Mouse (Mus musculus) Muller cell, postnatal 12 days (primary cell): Measurements from ENCODE around the gene Cd44.

Experiments
- DNase-seq: peaks from one replicate; pipeline ENCODE4 v3.0.0-alpha.2; 2015; ENCODE audit errors: inconsistent ontology term

The Cd44 gene

GRCm38 (mm10) chr2:102820225-102820711 lies 81.2 kb downstream of the Cd44 start:
- DNase-seq: peak; percentile 69

DNA sequence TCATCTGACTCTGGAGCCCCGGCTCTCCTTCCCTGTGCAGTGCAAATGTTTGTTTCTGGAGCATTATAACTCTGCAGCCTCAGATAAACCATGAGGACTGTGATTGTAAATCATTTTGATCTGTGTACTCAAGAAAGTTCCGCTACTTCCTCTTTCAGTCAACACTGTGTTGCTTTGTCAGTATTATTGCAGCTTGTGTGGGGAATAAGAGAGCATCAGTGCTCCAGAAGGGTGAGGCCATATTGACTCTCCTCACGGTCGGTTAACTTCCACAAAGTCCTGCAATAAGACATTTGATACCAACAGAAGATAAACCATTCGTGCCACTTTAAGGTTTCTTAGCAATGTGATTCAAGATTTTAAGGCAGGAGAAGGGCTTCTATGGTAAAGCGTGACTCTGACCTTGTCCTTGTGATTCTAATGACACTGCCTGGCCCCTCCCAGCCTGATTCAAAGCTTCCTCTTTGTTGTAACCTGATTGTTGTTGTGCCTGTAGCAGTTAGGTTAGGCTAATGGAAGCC lies 86.1 kb downstream of the Cd44 start:
- DNase-seq: no peak

DNA sequence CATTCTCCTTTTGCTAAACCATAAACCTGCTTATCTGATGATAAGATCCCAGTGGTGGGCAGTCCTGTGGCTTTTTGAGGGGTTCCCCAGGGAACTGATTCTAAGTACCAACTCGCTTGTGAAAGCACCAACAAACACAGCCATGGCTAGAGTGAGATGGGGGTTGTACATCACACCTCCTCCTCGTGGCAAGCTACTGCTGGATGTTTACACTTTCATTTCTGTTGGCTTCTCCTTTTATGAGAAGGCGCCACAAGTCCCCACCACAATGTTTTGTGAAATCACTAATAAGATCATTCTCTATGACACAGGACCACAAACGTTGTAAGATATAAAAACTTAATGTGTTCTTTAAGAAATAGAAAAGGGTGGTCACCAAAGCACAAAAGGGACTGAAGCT lies 88.7 kb downstream of the Cd44 start:
- no peak for DNase-seq

DNA sequence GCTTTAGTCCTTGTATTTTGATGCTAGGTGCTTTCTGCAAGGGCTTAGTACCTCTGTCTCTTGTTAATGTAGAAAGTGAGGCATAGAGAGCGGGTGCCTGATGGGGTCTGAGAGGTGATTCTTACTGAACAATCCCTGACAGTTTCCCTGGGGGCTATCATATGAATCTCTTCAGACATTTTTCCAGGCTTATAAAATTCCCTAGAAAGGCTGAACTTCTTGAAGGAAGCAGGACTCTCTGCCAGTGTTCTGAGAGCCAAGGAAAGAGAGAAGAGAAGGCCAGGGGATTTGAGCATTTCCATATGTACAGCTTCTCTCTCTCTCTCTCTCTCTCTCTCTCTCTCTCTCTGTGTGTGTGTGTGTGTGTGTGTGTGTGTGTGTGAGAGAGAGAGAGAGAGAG lies 92.0 kb downstream of the Cd44 start:
- no peak for DNase-seq

DNA sequence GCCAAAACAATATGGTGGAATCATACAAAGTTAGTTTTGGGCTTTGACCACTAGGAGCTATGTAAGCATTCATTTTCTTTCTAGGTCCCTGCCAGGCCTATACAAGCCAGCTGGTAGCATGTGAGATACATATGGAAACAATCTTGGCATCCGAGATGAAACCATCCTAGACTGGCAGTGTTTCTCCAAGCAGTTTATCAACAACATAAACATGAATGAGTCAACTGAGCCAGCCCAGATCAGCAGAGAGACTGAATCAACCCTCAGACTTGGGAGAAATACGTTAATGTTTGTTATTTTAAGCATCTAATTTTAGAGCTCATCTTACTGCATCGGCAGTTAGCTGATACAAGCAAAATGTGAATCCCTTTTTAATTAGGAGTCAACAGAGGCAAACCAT lies 93.8 kb downstream of the Cd44 start:
- no peak for DNase-seq

DNA sequence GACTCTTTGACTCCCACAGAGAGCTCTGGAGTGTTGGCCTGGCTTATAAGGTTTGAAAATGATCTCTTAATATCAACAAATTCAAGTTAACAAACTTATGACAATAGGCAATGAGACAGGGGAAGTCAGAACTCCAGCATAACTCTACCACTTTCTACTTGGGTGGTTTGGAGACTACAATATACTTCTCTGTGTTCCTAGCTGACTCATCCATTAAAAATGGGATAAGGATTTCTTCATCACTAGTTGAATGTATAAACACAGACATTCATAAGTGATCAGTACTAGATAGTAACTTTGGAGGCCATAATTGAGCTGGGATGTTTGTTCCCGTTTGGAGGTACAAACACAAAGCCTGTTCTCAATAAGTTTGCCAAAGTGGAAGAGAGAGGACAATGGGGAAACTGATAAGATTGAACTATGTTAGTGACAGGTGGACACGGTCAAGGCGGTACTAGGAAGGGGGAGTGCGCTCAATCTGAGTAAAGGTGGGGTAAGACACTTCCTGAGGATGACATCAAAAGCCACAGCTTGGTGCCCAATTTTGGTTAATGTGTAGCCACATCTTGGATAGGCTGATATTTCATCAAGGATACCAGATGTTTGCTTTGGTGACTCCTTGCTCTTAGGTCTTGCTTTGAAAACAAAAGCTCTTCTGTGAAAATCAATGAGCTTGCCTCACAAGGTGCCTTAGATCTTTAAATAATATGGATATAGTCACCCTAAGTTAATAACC lies 95.5 kb downstream of the Cd44 start:
- peak; percentile 76 for DNase-seq

GRCm38 (mm10) chr2:102805283-102805682 lies 96.2 kb downstream of the Cd44 start:
- DNase-seq: no peak

- peak; percentile 51 for DNase-seq
These were observed 97.4 kb downstream of the Cd44 start for GRCm38 (mm10) chr2:102804109-102804508.

DNA sequence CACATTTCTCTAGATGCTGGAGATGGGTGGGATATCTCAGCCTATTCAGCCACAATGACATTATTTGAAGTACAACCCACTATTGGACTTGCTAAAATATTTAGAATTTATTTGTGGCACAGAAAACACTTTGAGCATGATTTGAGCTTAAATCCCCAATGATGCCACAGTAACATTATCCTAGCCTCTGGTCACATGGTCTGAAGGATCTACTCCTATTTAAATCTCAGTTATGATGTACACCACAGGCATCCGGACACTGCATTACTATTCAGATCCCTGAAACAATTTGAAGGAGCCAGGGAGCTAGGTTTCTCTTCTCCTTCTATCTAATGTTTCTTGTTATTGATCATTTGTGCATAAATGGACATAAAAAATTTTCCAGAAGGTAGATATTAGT lies 99.6 kb downstream of the Cd44 start:
- no peak for DNase-seq

- no peak for DNase-seq
These were observed 103.3 kb downstream of the Cd44 start for GRCm38 (mm10) chr2:102798149-102798548.

DNA sequence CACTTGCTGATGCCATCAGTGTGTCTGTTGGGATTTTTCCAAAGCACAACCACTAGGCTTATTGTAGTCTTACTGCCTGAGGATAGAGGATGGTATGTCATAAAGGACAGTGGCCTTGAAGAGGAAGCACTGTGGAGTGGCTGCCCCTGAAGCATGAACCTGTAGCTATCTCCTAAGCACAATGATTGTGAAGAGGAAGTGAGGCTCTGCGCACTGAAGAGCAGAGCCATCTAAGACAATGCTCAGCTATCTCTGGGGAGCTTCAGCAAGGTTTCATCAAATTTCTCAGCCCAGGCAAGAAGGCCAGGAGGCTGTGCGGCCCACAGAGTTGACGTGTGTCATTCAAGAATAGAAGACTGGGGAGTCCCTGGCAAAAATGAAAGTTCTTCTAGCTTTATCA lies 106.4 kb downstream of the Cd44 start:
- no peak for DNase-seq

DNA sequence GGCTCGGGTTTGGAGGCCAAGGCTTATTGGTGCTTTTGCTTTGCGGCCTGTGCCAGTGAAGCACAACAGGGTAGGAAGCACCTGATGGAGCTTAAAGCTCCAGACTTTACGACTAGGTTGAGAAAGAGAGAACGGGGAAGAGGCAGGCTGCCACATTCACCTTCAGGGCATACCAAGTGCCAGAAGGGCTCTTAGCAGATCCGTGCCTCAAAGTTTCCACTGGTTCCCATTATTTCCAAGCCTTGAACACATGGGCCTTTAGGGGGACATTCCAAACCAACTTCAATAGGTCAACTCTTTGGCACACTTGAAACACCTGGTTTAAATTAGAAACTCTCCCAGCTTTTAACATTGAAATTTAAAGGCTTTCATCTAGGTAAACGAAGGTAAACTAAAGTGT lies 108.7 kb downstream of the Cd44 start:
- no peak for DNase-seq

GRCm38 (mm10) chr2:102791641-102792040 lies 109.8 kb downstream of the Cd44 start:
- no peak for DNase-seq

DNA sequence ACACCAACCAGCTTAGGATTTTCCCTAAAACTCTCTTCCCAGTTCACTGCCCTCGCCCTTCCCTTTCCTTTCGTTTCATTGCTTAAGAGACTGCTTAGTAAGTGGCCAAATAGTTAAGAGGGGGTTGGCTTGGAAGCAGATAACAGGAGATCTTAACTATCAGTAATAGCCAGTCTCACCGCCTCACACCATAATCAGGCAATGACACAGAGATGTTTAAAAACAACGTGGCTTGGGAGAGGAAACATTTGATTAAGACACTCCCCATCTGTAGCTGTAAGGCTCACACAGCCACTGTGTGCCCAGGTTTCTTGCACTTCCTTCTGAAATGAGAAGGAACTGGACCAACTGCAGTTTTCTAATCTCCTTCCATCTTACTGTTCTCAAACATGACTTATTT lies 115.8 kb downstream of the Cd44 start:
- no peak for DNase-seq

- DNase-seq: peak; percentile 54
These were observed 118.7 kb downstream of the Cd44 start for GRCm38 (mm10) chr2:102782751-102783150.

- peak; percentile 32 for DNase-seq
These were observed 123.3 kb downstream of the Cd44 start for GRCm38 (mm10) chr2:102778208-102778607.

GRCm38 (mm10) chr2:102775561-102775960 lies 125.9 kb downstream of the Cd44 start:
- peak; percentile 45 for DNase-seq

- DNase-seq: peak; percentile 8
These were observed 126.8 kb downstream of the Cd44 start for GRCm38 (mm10) chr2:102774700-102775099.

DNA sequence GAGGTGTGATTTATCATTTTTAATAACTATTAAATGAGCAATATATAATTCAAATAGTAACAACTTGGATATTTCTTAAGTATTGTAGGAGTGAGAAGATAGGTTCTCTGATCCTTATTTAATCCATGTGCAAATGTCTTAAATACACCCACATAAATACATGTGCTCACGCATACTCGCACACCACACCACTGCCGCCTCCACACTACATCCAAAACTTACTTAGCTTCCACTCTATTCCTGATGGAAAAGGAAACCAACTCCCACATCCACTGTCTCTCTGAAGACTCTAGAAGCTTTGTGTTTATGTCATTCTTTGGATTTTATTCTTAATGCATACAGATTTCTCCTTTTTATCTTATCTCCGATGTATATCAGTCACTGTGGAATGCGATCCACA lies 129.2 kb downstream of the Cd44 start:
- no peak for DNase-seq

- no peak for DNase-seq
These were observed 130.2 kb downstream of the Cd44 start for GRCm38 (mm10) chr2:102771304-102771703.

- no peak for DNase-seq
These were observed 133.2 kb downstream of the Cd44 start for GRCm38 (mm10) chr2:102768267-102768666.

GRCm38 (mm10) chr2:102764602-102765374 lies 136.7 kb downstream of the Cd44 start:
- peak; percentile 50 for DNase-seq

DNA sequence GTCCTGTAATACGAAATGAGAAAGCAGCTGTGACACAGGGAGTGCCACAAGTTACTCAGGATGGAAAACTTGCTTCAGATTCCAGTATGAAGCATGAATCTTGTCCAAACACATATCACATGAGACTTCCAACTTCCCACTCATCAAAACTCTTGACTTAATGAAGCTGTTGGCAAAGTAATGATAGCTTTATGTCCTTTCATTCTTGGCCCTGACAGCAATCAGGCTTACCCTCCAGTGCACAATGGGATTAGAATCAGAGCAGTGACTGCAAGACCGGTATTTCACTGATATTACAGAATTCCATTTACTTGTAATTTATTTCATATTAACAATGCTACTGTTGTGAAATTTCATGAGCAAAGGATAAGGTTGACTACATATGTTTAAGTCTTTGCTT lies 137.5 kb downstream of the Cd44 start:
- no peak for DNase-seq
